Mouse (Mus musculus): ENCODE data around the gene Hist1h3f. TPM values are rescaled to one million over a fixed set of nuclear protein-coding genes. Genes with fewer than 3 reads are reported as not detected.
"Not testable (repeated sequence)": the region's sequence is repeated elsewhere in the genome, so short reads cannot be mapped to it uniquely, and the experiment has no call there.

Gene Hist1h3f
- total and polyA plus RNA-seq, 2 experiments from 2014 or later: 0.45 to 441 TPM

GRCm38 (mm10) chr13:23585442-23586098 lies 41.7 kb downstream of the Hist1h3f start:
- ATAC-seq (ENCODE audit: insufficient read depth, low read depth) (peak; percentile 78), DNase-seq (ENCODE audit: low spot score) (peak; percentile 97)
- H3K27ac ChIP-seq (ENCODE audit: low read depth): peak overlapping the region; percentile 99
- H3K4me2 ChIP-seq (ENCODE audit: low read depth, low read length): peak overlapping the region; percentile 74
- H3K4me1 ChIP-seq (ENCODE audit: control insufficient read depth, insufficient read depth): peaks cover 24% of the 10 kb centered on the region; the same call in 1 of the 2 replicates
- H3K9me3 ChIP-seq (replicated peaks; ENCODE audit: control insufficient read depth, low read length); H3K36me3 ChIP-seq (replicated peaks; ENCODE audit: control insufficient read depth, insufficient read depth, low read length); H3K27me3 ChIP-seq (ENCODE audit: control insufficient read depth, insufficient read depth, low read length): not testable (repeated sequence)
- TF ChIP-seq EP300 (IDR thresholded peaks at IDR 0.05; ENCODE audit: low read depth): 0 out of 2 replicates have a peak, but pooled peaks have one; percentile 43
- H3K9ac ChIP-seq (replicated peaks; ENCODE audit: low read depth, low read length): peak overlapping the region; percentile 82
- under 1% methylated on average over 23 of the region's 36 CpGs for WGBS
- peak overlapping the region; percentile 62 for H3K4me3 ChIP-seq (ENCODE audit: low read depth, low read length)

GRCm38 (mm10) chr13:23586099-23586939 lies 42.5 kb downstream of the Hist1h3f start:
- no peak for TF ChIP-seq EP300 (IDR thresholded peaks at IDR 0.05; ENCODE audit: low read depth)
- no peak for TF ChIP-seq CTCF (IDR thresholded peaks at IDR 0.05; ENCODE audit: low read depth)
- Histone ChIP-seq H3K27me3 (ENCODE audit: control insufficient read depth, insufficient read depth, low read length) (no peaks in the 10 kb centered on the region), H3K4me3 (ENCODE audit: low read depth, low read length) (peak overlapping the region; percentile 62), H3K4me1 (ENCODE audit: control insufficient read depth, insufficient read depth) (peaks cover 24% of the 10 kb centered on the region; the same call in 1 of the 2 replicates), H3K27ac (ENCODE audit: low read depth) (peak overlapping the region; percentile 99), H3K36me3 (replicated peaks; ENCODE audit: control insufficient read depth, insufficient read depth, low read length) (no peaks in the 10 kb centered on the region), H3K9ac (replicated peaks; ENCODE audit: low read depth, low read length) (peak overlapping the region; percentile 64), H3K9me3 (replicated peaks; ENCODE audit: control insufficient read depth, low read length) (no peaks in the 10 kb centered on the region), H3K4me2 (ENCODE audit: low read depth, low read length) (peak overlapping the region; percentile 74)
- WGBS: 2% methylated on average over 22 of the region's 22 CpGs
- ATAC-seq (ENCODE audit: insufficient read depth, low read depth) (no peak), DNase-seq (ENCODE audit: low spot score) (peak; percentile 14)

- Histone ChIP-seq H3K36me3 (replicated peaks; ENCODE audit: control insufficient read depth, insufficient read depth, low read length) (no peaks in the 10 kb centered on the region), H3K9me3 (replicated peaks; ENCODE audit: control insufficient read depth, low read length) (no peaks in the 10 kb centered on the region), H3K4me2 (ENCODE audit: low read depth, low read length) (peak overlapping the region; percentile 74), H3K9ac (replicated peaks; ENCODE audit: low read depth, low read length) (peak overlapping the region; percentile 64), H3K4me1 (ENCODE audit: control insufficient read depth, insufficient read depth) (peaks cover 21% of the 10 kb centered on the region; the same call in 1 of the 2 replicates), H3K4me3 (ENCODE audit: low read depth, low read length) (peak overlapping the region; percentile 62), H3K27me3 (ENCODE audit: control insufficient read depth, insufficient read depth, low read length) (no peaks in the 10 kb centered on the region), H3K27ac (ENCODE audit: low read depth) (peak overlapping the region; percentile 99)
- ATAC-seq (ENCODE audit: insufficient read depth, low read depth) (no peak), DNase-seq (ENCODE audit: low spot score) (peak; percentile 5)
- TF ChIP-seq EP300 (IDR thresholded peaks at IDR 0.05; ENCODE audit: low read depth) (no peak), CTCF (IDR thresholded peaks at IDR 0.05; ENCODE audit: low read depth) (no peak)
- 10% methylated on average over 1 of the region's 1 CpGs for WGBS
These were observed 43.0 kb downstream of the Hist1h3f start for GRCm38 (mm10) chr13:23586940-23587225.

- 0 out of 2 replicates have a peak, but pooled peaks cover 4% of the 10 kb centered on the region for H3K4me1 ChIP-seq (ENCODE audit: control insufficient read depth, insufficient read depth)
- no peak overlapping the region for H3K4me2 ChIP-seq (ENCODE audit: low read depth, low read length)
- 89% methylated on average over 7 of the region's 7 CpGs for WGBS
- H3K27me3 ChIP-seq (ENCODE audit: control insufficient read depth, insufficient read depth, low read length): no peaks in the 10 kb centered on the region
- DNase-seq (ENCODE audit: low spot score) (no peak), ATAC-seq (ENCODE audit: insufficient read depth, low read depth) (no peak)
- no peaks in the 10 kb centered on the region for H3K9me3 ChIP-seq (replicated peaks; ENCODE audit: control insufficient read depth, low read length)
- no peak overlapping the region for H3K4me3 ChIP-seq (ENCODE audit: low read depth, low read length)
- TF ChIP-seq EP300 (IDR thresholded peaks at IDR 0.05; ENCODE audit: low read depth) (no peak), CTCF (IDR thresholded peaks at IDR 0.05; ENCODE audit: low read depth) (no peak)
- no peak overlapping the region for H3K9ac ChIP-seq (replicated peaks; ENCODE audit: low read depth, low read length)
- no peaks in the 10 kb centered on the region for H3K36me3 ChIP-seq (replicated peaks; ENCODE audit: control insufficient read depth, insufficient read depth, low read length)
- no peak overlapping the region for H3K27ac ChIP-seq (ENCODE audit: low read depth)
These were observed 47.4 kb downstream of the Hist1h3f start for GRCm38 (mm10) chr13:23591206-23591605.

- DNase-seq (ENCODE audit: low spot score); H3K27ac ChIP-seq (ENCODE audit: low read depth); H3K36me3 ChIP-seq (replicated peaks; ENCODE audit: control insufficient read depth, insufficient read depth, low read length); H3K4me2 ChIP-seq (ENCODE audit: low read depth, low read length); H3K4me3 ChIP-seq (ENCODE audit: low read depth, low read length); H3K9me3 ChIP-seq (replicated peaks; ENCODE audit: control insufficient read depth, low read length); ATAC-seq (ENCODE audit: insufficient read depth, low read depth); H3K27me3 ChIP-seq (ENCODE audit: control insufficient read depth, insufficient read depth, low read length); H3K9ac ChIP-seq (replicated peaks; ENCODE audit: low read depth, low read length); H3K4me1 ChIP-seq (ENCODE audit: control insufficient read depth, insufficient read depth): not testable (repeated sequence)
- 64% methylated on average over 7 of the region's 7 CpGs for WGBS
These were observed 48.0 kb downstream of the Hist1h3f start for GRCm38 (mm10) chr13:23591886-23592285.
